Mouse (Mus musculus) megakaryocyte, adult 5-6 weeks (primary cell): ENCODE data around the gene Rsbn1. TPM values are rescaled to one million over a fixed set of nuclear protein-coding genes. Genes with fewer than 3 reads are reported as not detected.

Experiments used
- ATAC-seq: 2 replicates; pipeline ENCODE4 v1.8.0; 2016; ENCODE audit warnings: mild to moderate bottlenecking, inconsistent platforms; ENCODE audit not compliant: poor library complexity, severe bottlenecking
- total RNA-seq, 2 experiments: library from RNA; stranded (forward) in 1 of 2; stranded (reverse) in 1 of 2; fragments of 153-499, 151-499 nt in 1 of 2; fragments of 221-1000, 200-1000 nt in 1 of 2; gene quantifications; 2 replicates each; pipeline versions ENCODE4 v1.2.3 to v1.2.4; 2015 to 2017

Gene Rsbn1
- total RNA-seq, 2 experiments from 2014 or later = 29.1 to 31.8 TPM

DNA sequence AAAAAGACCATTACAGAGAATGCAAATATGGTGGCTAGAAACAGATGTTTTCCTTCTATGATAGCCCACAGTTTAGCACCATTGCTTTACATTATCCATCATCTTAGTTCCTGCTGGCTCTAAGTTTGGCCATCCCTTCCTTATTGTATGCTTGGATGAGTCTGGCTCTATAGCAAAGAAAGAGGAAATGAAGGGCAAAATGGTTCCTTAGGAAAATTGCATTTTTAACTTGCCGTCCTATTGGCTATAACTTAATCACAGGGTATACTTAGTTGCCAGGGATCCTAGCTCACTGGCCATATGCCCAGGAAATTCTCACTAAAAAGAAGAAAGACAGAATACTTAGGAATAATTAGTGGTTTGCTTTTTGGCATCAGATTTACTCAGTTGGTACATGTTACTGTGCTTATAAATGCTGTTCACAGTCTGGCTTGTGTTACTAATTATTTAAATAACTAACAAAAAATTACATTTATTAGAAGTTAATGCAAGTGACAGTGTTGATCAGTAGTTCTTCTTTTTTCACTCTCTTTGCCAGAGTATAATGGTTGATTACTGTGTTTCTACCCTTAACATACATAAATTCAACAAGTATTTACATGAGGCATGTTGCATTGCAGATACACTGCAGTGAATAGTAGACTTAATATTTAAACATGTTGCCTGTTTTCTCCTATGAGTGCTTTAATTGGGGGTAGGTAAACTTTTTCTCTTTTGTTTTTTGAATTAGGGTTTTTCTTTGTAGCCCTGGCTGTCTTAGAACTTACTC is 31.1 kb downstream of the Rsbn1 start:
- no peak for ATAC-seq

DNA sequence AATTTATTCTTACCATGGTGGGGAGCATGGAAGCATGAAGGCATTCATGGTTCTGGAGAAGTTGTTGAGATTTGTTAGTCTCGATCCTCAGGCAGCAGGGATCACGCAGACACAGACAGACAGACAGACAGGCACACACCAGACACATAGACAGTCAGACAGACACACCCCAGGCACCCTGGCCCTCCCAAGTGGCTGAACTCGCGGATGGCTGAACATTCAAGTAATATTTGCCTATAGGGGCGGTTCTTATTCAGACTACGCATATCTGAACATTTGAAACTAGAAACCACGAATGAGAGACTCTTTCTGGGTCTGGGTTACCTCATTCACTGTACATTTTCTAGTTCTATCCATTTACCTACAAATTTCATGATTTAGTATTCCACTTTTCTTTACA is 34.7 kb downstream of the Rsbn1 start:
- ATAC-seq = no peak

DNA sequence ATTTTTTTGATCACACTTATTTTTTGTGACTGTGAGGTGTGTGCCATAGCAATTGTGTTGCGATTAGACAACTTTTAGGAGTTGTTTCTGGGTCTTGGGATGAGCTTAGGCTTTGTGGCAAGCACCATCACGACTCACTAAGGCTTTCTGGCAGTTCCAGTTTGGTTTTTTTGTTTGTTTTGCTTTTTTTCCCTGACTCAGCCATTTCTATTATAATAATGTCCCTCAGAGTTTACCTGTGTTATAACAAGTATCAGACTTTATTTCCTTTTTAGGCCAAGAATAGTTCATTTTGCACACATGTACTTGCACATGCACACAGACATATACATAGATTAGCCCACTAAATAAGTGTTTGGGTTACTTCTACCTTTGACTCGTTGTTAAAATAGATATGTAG is 46.7 kb downstream of the Rsbn1 start:
- no peak for ATAC-seq

DNA sequence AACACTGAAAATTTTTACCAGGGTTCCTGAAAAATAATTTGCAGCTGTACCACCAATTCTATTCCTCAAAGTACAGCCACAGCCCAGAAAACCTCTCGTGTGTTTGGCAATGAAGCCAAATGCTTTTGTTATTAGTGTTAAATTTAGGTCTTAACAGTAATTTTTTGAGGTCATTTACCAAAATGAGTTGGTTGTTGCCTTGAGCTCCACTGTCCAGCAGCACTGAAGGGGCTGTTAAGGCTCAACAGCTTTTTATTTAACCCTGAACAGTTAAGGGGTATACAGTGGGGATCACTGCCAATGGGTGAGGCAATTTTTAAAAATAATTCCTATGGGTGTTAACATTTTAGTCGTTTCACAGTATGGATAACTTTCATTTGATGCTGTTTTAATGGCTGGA is 53.3 kb downstream of the Rsbn1 start:
- ATAC-seq = no peak

DNA sequence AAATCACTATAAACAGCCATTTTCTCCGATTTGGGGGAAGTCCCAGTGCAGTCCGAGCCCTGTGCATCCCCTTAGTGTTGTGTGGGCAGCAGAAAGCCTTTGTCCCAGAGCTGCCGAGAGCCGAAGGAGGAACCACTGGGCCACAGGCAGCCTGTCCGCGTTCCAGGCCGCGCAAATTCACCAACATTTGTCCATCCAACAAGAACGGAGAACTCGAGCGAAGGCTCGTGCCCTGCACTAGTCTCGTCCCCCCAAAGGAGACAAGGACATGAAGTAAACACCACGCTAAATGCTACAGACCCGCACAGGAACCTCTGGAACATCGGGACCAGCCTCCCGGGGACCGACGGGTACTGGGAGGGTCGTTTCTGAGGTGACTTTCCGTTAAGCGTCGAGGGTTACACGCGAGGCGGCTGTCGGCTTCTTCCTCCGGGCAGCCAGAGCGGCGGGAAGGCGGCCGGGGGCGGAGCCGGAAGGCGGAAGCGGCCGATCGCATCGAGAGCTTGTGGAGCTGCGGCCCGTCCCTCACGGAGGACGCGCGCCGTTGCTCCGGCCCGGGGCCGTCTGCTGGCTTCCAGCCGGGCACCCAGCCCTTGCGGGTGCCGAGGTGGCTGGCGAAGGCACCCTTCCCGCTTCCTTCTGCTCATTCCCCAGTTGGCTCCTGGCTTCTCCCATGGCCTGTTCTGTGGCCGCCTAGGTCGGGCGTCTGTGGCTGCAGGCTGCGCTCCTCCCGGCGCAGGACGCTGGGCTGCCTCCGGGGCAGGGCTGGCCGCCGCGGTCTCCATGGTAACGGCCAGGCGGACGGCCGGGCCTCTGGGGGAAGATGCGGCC is 54.2 kb downstream of the Rsbn1 start, which contains the start of gene Phtf1:
Gene Phtf1 (plus strand): TSS at position 250 of the 831 bp plus-strand sequence.
- ATAC-seq = peak; percentile 96

DNA sequence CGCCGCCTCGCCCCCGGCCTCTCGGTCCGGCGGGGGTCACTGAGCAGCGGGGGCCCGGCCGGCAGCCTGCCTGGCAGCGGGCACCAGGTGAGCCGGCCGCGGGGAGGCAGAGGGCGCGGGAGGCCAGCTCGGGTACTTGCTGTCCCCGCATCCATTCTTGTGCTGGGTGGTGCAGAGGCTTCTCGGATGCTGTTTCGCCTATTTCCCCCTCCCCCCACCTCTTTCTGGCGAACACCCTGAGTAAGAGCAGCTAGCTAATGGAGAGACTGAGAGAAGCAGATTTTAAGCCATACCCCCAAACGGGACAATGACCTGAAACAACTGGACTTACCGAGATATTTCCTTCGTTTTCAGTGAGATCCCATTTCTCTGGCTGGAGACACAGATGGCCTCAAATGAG is 54.8 kb downstream of the Rsbn1 start:
- ATAC-seq = no peak

DNA sequence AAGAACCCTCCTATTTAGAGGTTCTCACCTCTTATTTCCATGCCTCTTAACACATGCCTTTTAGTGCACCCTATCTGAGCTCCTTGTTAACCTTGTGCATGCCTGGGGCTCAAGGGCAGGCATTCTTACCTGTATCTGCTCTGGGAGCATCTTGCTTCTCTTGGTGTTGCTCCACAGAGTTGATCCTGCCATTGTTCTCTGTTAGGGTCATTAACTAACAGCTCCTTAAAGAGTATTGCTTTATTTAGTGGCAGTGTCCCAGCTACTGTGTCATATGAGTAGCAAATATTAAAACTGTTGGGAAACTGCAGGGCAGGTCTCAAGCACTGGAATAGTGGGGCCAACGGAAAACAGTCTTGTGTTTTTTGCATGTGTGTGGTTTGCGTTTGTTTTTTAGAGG is 57.2 kb downstream of the Rsbn1 start:
- ATAC-seq = no peak

DNA sequence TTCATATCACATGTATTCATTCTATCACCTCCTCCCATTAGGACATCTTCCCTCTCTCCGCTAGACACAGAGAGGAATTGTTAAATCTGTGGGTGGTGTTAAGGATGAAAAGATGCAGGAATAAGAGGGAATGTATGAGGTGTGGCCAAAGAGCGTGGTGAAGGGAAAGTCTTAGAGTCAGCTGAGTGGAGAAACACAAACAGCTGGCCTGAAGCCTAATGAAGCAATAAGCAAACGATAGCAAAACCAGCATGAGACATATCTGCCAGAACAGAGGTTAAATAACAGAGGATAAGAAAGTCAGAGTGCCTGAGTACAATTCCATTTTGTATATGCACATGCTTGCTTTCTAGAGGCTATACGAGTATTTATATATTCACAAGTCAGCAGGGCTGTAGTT is 70.6 kb downstream of the Rsbn1 start:
- ATAC-seq = no peak

DNA sequence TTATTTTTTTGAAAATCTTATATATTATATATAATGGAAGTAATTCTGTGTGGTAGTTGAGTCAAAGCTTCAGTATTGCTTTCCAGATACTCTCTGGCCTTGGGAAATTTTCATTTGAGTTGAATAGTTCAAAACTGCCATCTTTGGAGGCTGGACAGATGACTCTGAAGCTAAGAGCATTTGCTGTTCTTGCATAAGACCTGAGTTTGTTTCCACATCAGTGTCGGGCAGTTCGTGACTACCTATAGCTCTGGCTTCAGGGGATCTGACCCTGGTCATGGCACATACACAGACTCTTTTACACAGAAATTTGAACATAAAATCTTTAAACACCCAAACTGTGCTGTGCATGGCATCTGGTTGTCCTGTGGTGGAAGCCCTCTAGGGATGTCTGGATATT is 71.3 kb downstream of the Rsbn1 start:
- ATAC-seq = no peak

DNA sequence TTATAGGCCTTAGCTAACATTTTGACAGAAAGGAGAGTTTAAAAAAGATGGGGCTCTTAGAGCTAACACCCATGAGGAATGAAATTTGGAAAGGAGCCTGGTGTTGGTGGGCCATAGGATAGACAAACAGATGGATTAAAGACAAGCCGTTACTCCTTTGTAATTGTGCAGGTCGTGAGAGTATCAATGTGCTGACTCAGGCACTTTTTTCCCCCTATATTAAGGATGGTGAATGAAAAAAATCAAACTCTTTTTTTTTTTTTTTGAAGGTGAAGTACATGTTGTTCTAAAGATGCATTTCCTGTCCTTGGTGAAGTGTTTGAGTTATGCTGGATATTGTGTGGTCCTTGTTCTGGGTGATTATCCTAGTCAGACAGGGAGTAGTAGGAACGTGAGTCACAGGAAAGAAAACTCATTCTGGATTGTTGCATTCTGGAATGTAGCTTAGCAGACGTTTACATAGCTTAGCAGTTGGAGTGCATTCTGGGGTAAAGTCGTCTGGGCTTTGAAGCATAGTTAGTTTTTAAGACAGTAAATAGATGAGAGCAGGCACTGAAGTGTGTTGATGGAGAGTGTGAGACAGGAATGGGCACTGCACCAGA is 74.0 kb downstream of the Rsbn1 start:
- no peak for ATAC-seq

DNA sequence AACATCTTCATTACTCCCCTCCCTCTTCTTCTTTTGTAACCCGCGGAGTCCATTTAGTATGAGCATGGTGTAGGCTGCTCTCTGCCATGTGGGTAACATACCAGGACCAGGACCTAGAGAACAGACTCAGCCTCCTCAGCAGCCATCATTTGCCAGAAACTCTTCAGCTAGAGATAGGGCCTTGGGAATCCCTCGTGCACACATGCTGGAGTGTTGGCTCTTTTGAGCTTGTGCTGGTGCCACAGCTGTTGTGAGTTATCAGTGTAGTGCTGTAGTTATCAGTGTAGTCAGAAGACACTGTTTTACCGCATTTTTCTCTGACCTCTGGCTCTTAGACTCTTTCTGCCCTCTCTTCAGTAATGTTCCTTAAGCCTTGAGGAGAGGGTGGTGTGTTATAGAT is 75.4 kb downstream of the Rsbn1 start:
- no peak for ATAC-seq

DNA sequence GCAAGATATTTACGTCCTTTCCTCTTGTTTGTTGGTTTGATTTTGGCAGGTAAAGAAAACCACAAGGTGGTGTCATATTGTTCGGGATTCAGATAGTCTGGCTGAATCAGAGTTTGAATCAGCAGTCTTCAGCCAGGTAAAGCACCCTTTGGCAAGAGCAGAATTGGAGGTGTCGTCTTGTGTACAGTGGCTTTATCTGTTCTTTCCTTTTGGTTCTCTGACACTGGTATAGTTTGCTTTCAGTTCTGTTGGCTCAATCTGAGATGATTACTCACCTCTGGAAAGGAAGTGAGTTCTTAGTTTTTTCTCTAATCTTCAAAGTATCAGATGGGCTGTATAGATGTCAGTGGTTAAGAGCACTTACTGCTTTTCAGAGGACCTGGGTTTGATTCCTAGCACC is 77.4 kb downstream of the Rsbn1 start:
- no peak for ATAC-seq

DNA sequence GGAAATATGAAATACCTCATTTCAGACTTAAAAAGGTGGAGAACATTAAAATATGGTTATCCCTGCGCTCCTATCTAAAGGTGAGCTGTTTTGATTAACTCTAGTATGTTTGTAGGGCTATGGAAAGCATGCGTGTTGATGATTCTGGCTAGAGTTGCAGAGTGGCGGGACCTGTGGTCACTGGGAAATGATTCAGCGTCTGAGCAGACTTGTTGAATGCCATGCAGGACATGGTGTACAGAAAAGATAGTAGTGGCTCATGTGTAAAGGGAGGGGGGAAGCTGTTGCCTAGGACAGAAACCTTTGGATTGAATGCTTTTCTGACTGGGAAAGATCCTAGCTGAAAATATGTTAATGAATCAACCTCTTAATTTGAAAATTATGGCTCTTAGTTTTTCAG is 84.8 kb downstream of the Rsbn1 start:
- ATAC-seq = no peak

DNA sequence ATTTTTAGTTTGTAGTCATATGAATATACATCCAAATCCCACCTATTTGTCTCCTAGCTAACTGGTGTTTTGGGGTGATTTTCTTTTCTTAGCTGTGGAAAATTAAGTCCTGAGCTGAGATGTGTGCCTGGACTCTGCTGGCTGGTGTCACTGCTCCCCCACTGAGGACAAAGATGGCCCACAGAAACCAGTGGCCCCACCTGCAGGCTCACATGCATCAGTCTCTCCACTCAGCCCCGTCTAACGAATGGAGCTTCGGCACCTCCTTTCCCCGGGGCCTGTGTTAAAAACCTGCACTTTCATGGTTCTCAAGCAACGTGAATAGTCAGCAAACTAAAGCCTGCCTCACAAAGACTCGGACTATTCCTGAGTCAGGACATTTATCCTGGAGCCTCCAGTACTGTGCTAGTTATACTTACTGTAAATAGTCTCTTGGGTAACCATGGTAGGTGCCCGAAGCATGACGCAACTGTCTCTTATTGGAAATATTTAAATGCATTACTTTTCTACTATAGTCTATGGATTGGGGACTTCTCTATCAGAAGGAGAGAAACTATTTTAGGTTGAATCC is 93.1 kb downstream of the Rsbn1 start:
- no peak for ATAC-seq

DNA sequence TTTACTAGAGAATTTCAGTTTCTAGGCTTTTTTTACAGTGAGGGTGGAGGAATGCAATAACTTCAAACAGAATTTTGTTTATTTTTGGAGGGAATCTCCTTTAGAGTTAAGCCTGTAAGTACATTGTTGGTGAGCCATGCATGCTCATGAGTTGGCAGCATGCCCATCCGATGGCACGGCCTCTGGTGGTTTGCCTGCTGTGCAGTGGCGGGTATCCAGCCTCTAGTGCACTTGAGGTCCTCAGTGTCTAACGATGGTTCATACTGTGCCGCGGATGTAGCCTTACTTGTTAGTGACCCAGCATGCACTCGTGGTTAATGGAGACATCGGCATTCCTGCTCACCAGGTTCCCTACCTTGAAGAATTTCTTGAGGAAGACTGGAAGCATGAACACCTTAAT is 93.6 kb downstream of the Rsbn1 start:
- ATAC-seq = no peak

DNA sequence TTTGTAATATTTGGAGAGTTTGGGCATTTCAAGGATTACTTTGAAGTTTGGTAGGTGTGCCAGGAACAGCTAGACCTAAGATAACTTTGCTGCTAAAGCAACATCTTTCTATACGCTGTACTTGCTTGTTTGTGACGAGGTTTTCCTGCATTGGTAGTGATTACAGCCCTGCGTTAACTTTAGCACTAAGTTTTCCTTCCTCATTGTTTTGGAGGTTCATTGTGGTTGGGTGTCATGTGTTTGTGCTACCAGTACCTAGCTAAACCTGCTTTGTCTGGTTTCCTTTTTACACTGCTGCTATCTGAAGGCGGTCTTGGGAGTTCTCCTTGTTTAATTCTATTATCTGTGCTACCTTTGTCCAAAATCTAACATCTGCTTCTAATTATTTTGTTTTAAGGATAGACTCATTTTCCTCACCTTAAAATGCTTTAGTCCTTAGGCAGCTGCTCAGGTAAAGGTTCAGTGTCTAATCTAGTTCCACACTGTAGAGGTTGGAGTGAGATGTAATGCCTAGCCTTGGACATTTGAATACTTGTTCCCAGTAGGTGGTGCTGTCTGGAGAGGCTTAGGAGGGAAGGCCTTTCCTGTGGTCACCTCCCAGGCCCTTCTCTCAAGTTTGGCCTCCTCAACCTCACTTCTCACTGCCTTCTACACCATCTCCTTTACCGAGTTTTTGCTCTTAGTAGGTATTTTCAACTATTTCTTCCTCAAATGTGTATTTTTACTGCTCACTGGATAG is 96.2 kb downstream of the Rsbn1 start:
- no peak for ATAC-seq

DNA sequence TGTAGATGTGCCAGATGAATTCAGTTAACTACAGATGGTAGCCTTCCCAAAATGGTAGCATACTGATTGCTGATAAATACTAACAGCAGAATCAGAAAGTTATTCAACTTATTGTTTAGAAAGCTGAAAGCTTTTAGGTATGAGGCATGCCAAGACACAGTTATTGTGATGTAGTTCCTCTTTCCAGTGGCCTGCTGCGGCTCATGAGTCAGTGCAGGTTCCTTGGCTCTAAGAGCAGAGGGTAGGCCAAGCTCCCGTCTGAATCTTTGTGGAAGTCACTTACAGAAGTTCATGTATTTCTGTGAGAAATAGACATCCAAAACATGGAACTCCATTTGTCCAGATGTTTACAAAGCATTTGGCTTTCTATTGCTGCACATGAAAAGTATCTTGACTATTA is 98.1 kb downstream of the Rsbn1 start:
- ATAC-seq = 0 out of 2 replicates have a peak, but pooled peaks have one; percentile 52
